Comparison of ENCODE assay signal across 11 mouse cellular contexts in genomic region chr15:100419901-100420745, GRCm38 (mm10). TPM values are rescaled to one million over a fixed set of nuclear protein-coding genes. Genes with fewer than 3 reads are reported as not detected.
DNase-seq lines count a peak whose midpoint lies in the region; ATAC-seq and TF ChIP-seq lines count a peak whose summit lies in the region.
"Had no signal": no experiment of that assay in that cellular context is flagged by ENCODE, and none has a peak within 500 bp of the region (broad histone marks: within the 10 kb centered on the region; RNA-seq: fewer than 3 reads in every experiment).

No protein-coding gene starts in this region.

- peaks cover 15% of the 10 kb centered on the region for H3K27me3 ChIP-seq in lung, embryonic 14.5 days (ENCODE audit: insufficient read depth, low read length)
- H3K27me3 ChIP-seq in liver, embryonic 14.5 days (ENCODE audit: control insufficient read depth, insufficient read depth, low read length) = peaks cover 12% of the 10 kb centered on the region

- TF ChIP-seq EP300 in liver, embryonic 14.5 days (IDR thresholded peaks at IDR 0.05; ENCODE audit: low read depth) = peak; percentile 97

- TF ChIP-seq CTCF in lung, embryonic 14.5 days (IDR thresholded peaks at IDR 0.05; ENCODE audit: low read depth) = no peak
- no peak for TF ChIP-seq CTCF in liver, embryonic 14.5 days (IDR thresholded peaks at IDR 0.05; ENCODE audit: low read depth)

- H3K27ac ChIP-seq in lung, embryonic 14.5 days (ENCODE audit: low read depth) = peak overlapping the region; percentile 26; the same call in 1 of the 2 replicates
- H3K27ac ChIP-seq in liver, embryonic 14.5 days = peak overlapping the region; percentile 97

- H3K4me2 ChIP-seq in lung, embryonic 14.5 days = peak overlapping the region; percentile 94; the same call in 1 of the 2 replicates
- H3K4me2 ChIP-seq in liver, embryonic 14.5 days (ENCODE audit: low read depth) = peak overlapping the region; percentile 100

- H3K9me3 ChIP-seq in lung, embryonic 14.5 days (ENCODE audit: low read depth, low read length) = no peaks in the 10 kb centered on the region
- no peaks in the 10 kb centered on the region for H3K9me3 ChIP-seq in liver, embryonic 14.5 days (ENCODE audit: control insufficient read depth, low read length)

- H3K36me3 ChIP-seq in lung, embryonic 14.5 days (ENCODE audit: insufficient read depth) = no peaks in the 10 kb centered on the region
- H3K36me3 ChIP-seq in liver, embryonic 14.5 days (replicated peaks; ENCODE audit: control insufficient read depth, insufficient read depth, low read depth) = peaks cover 12% of the 10 kb centered on the region

- ATAC-seq in lung, embryonic 14.5 days (ENCODE audit: insufficient read depth) = no peak
- ATAC-seq in liver, embryonic 14.5 days (ENCODE audit: insufficient read depth) = peak; percentile 78

- DNase-seq in lung, embryonic 14.5 days = no peak
- DNase-seq in lung, postnatal 25 days (ENCODE audit: low spot score) = no peak
- peak; percentile 95 for DNase-seq in MEL-GATA-1-ER (ENCODE audit: extremely low read depth, low read depth)
- peak; percentile 75 for DNase-seq in c-Kit-positive CD71-positive TER-119-negative erythroid progenitor cells, embryonic 14.5 days (ENCODE audit: low read depth)
- DNase-seq in liver, embryonic 14.5 days (ENCODE audit: low read depth in 3 of 3, low spot score in 3 of 3) = peak; percentile 79 to 85 (median 81)
- DNase-seq in ovary, postnatal 10 days (ENCODE audit: low spot score) = no peak
- no peak for DNase-seq in frontal cortex, postnatal 14 days (ENCODE audit: low spot score in 2 of 2)
- no peak for DNase-seq in right cerebral cortex, postnatal 10 days (ENCODE audit: low spot score in 2 of 2)
- DNase-seq: layer of hippocampus, postnatal 36 days; thymus, postnatal 14 days had no signal

- H3K4me3 ChIP-seq in lung, embryonic 14.5 days (ENCODE audit: low read depth, low read length) = no peak overlapping the region
- peak overlapping the region; percentile 57 to 100 for H3K4me3 ChIP-seq in liver, embryonic 14.5 days (ENCODE audit: insufficient read depth in 1 of 2, low read depth in 2 of 2, low read length in 2 of 2)

- H3K9ac ChIP-seq in lung, embryonic 14.5 days = 0 out of 2 replicates have a peak overlapping the region, but pooled peaks have one; percentile 2
- peak overlapping the region; percentile 99 for H3K9ac ChIP-seq in liver, embryonic 14.5 days (replicated peaks)

- H3K4me1 ChIP-seq in lung, embryonic 14.5 days (ENCODE audit: insufficient read depth) = 0 out of 2 replicates have a peak, but pooled peaks cover 6% of the 10 kb centered on the region
- H3K4me1 ChIP-seq in liver, embryonic 14.5 days (replicated peaks; ENCODE audit: control insufficient read depth in 2 of 2, insufficient read depth in 2 of 2, low read length in 1 of 2) = peaks cover 45 to 57% of the 10 kb centered on the region in 2 experiments

- 46% methylated on average over 9 of the region's 9 CpGs for WGBS in lung, embryonic 14.5 days
- 11% methylated on average over 9 of the region's 9 CpGs for WGBS in liver, embryonic 14.5 days (ENCODE audit: insufficient replicate concordance)

RNA-seq across cellular contexts. Expression of gene Gm5475, which starts 1.8 kb away (rescaled TPM):
- not detected in 2 replicates for polyA plus RNA-seq in lung, embryonic 14.5 days (2014; fragmentation: Nextera tagmentation; extraction: Ambion mirVana)
- 0.01 TPM in 1 of 2 replicates, not detected in the other for polyA plus RNA-seq in liver, embryonic 14.5 days (2012; rRNA removed)
- 0.05 TPM in 1 of 2 replicates, not detected in the other for polyA plus RNA-seq in liver, embryonic 14.5 days (2014; fragmentation: Nextera tagmentation; extraction: Ambion mirVana)

RNA-seq across cellular contexts. Expression of gene Slc11a2, which starts 4.7 kb away (rescaled TPM):
- polyA plus RNA-seq in lung, embryonic 14.5 days (2014; fragmentation: Nextera tagmentation; extraction: Ambion mirVana) = 17.8 and 21.6 TPM in 2 replicates
- polyA plus RNA-seq in liver, embryonic 14.5 days (2012; rRNA removed) = 38.4 and 40.8 TPM in 2 replicates
- polyA plus RNA-seq in liver, embryonic 14.5 days (2014; fragmentation: Nextera tagmentation; extraction: Ambion mirVana) = 37.7 and 38.4 TPM in 2 replicates

RNA-seq across cellular contexts. Expression of gene Letmd1, which starts 48.7 kb away (rescaled TPM):
- polyA plus RNA-seq in lung, embryonic 14.5 days (2014; fragmentation: Nextera tagmentation; extraction: Ambion mirVana) = 20.6 and 22.9 TPM in 2 replicates
- 15.2 and 18.1 TPM in 2 replicates for polyA plus RNA-seq in liver, embryonic 14.5 days (2012; rRNA removed)
- 9.5 and 10.6 TPM in 2 replicates for polyA plus RNA-seq in liver, embryonic 14.5 days (2014; fragmentation: Nextera tagmentation; extraction: Ambion mirVana)

RNA-seq across cellular contexts. Expression of gene Higd1c, which starts 55.8 kb away (rescaled TPM):
- polyA plus RNA-seq in lung, embryonic 14.5 days (2014; fragmentation: Nextera tagmentation; extraction: Ambion mirVana) = 0.38 TPM in 1 of 2 replicates, not detected in the other
- polyA plus RNA-seq in liver, embryonic 14.5 days (2012; rRNA removed) = not detected in 2 replicates
- not detected in 2 replicates for polyA plus RNA-seq in liver, embryonic 14.5 days (2014; fragmentation: Nextera tagmentation; extraction: Ambion mirVana)
- polyA plus RNA-seq: gonadal fat pad, adult 2 months had no signal

Comparison
In these comparisons a context has a peak if more than half of its experiments do, and no peak if none do; other contexts are left out.
1. DNase-seq: peak in MEL-GATA-1-ER (single experiment), c-Kit-positive CD71-positive TER-119-negative erythroid progenitor cells, embryonic 14.5 days (single experiment) and liver, embryonic 14.5 days (3 of 3); none in lung, embryonic 14.5 days (single experiment), lung, postnatal 25 days (single experiment), ovary, postnatal 10 days (single experiment), frontal cortex, postnatal 14 days (0 of 2) and right cerebral cortex, postnatal 10 days (0 of 2).